9 mouse cellular contexts compared by ENCODE assay signal in genomic region chr7:24861913-24862312, GRCm38 (mm10). TPM values are rescaled to one million over a fixed set of nuclear protein-coding genes. Genes with fewer than 3 reads are reported as not detected.
DNase-seq lines count a peak whose midpoint lies in the region; ATAC-seq and TF ChIP-seq lines count a peak whose summit lies in the region.
"Had no signal": no experiment of that assay in that cellular context is flagged by ENCODE, and none has a peak within 500 bp of the region (broad histone marks: within the 10 kb centered on the region; RNA-seq: fewer than 3 reads in every experiment).

Gm9844 (plus strand) TSS chr7:24862213.

- no peaks in the 10 kb centered on the region for H3K4me1 ChIP-seq in lung, embryonic 14.5 days (ENCODE audit: insufficient read depth)
- H3K4me1 ChIP-seq in embryonic facial prominence, embryonic 13.5 days = no peaks in the 10 kb centered on the region
- H3K4me1 ChIP-seq in cerebellum, adult 2 months (ENCODE audit: control insufficient read depth, insufficient read depth, low read length) = no peaks in the 10 kb centered on the region

- no peak for TF ChIP-seq CTCF in lung, embryonic 14.5 days (IDR thresholded peaks at IDR 0.05; ENCODE audit: low read depth)
- no peak for TF ChIP-seq CTCF in cerebellum, adult 2 months (IDR thresholded peaks at IDR 0.05; ENCODE audit: borderline replicate concordance, insufficient read depth, low read depth, low read length)

- H3K36me3 ChIP-seq in lung, embryonic 14.5 days (ENCODE audit: insufficient read depth) = no peaks in the 10 kb centered on the region
- H3K36me3 ChIP-seq in embryonic facial prominence, embryonic 13.5 days = no peaks in the 10 kb centered on the region
- no peaks in the 10 kb centered on the region for H3K36me3 ChIP-seq in myocyte (ENCODE audit: control insufficient read depth, insufficient read depth)

- H3ac ChIP-seq in myocyte (ENCODE audit: control insufficient read depth, insufficient read length) = no peak within 1 kb of the TSS

- no peak for ATAC-seq in lung, embryonic 14.5 days (ENCODE audit: insufficient read depth)
- no peak for ATAC-seq in embryonic facial prominence, embryonic 13.5 days (ENCODE audit: insufficient number of reproducible peaks, insufficient read depth, low FRiP score, low TSS enrichment, low read depth)
- no peak for ATAC-seq in inflammation-experienced regulatory T-cells, adult 6 months

- no peak for TF ChIP-seq POLR2A in myocyte (IDR thresholded peaks at IDR 0.05; ENCODE audit: insufficient read length, low read depth)
- no peak for TF ChIP-seq POLR2A in cerebellum, adult 2 months (IDR thresholded peaks at IDR 0.05; ENCODE audit: borderline replicate concordance, insufficient read depth, low read length)

- H3K4me2 ChIP-seq in lung, embryonic 14.5 days = no peak within 1 kb of the TSS
- H3K4me2 ChIP-seq in embryonic facial prominence, embryonic 13.5 days = no peak within 1 kb of the TSS
- H3K4me2 ChIP-seq in myocyte (ENCODE audit: low read depth) = no peak within 1 kb of the TSS

- H3K9me3 ChIP-seq in lung, embryonic 14.5 days (ENCODE audit: low read depth, low read length) = no peaks in the 10 kb centered on the region
- H3K9me3 ChIP-seq in embryonic facial prominence, embryonic 13.5 days = no peaks in the 10 kb centered on the region

- no peak within 1 kb of the TSS for H3K27ac ChIP-seq in lung, embryonic 14.5 days (ENCODE audit: low read depth)
- H3K27ac ChIP-seq in embryonic facial prominence, embryonic 13.5 days = no peak within 1 kb of the TSS
- no peak within 1 kb of the TSS for H3K27ac ChIP-seq in cerebellum, adult 2 months (ENCODE audit: insufficient read depth, low read length)

- WGBS in lung, embryonic 14.5 days = 78% methylated on average over 7 of the region's 7 CpGs
- 88% methylated on average over 7 of the region's 7 CpGs for WGBS in embryonic facial prominence, embryonic 13.5 days
- 89% methylated on average over 7 of the region's 7 CpGs for WGBS in cerebellum, adult 2 months

- H3K79me2 ChIP-seq in myocyte (ENCODE audit: control insufficient read depth, insufficient read depth) = no peaks in the 10 kb centered on the region

- DNase-seq in lung, embryonic 14.5 days = no peak
- no peak for DNase-seq in lung, postnatal 4 days
- DNase-seq in cerebellum, adult 2 months = no peak
- no peak for DNase-seq in adrenal gland, postnatal 36 days
- no peak for DNase-seq in testis, postnatal 14 days (ENCODE audit: low spot score)
- DNase-seq: kidney, adult 18-20 months had no signal

- no peak within 1 kb of the TSS for H3K9ac ChIP-seq in lung, embryonic 14.5 days
- no peak within 1 kb of the TSS for H3K9ac ChIP-seq in embryonic facial prominence, embryonic 13.5 days

- no peaks in the 10 kb centered on the region for H3K27me3 ChIP-seq in lung, embryonic 14.5 days (ENCODE audit: insufficient read depth, low read length)
- no peaks in the 10 kb centered on the region for H3K27me3 ChIP-seq in embryonic facial prominence, embryonic 13.5 days
- peaks cover 13% of the 10 kb centered on the region for H3K27me3 ChIP-seq in myocyte (ENCODE audit: control insufficient read depth, insufficient read depth, insufficient read length)
- H3K27me3 ChIP-seq in cerebellum, adult 2 months (ENCODE audit: control insufficient read depth, insufficient read depth, low read length) = no peaks in the 10 kb centered on the region

- H3K4me3 ChIP-seq in lung, embryonic 14.5 days (ENCODE audit: low read depth, low read length) = no peak within 1 kb of the TSS
- H3K4me3 ChIP-seq in embryonic facial prominence, embryonic 13.5 days = no peak within 1 kb of the TSS
- no peak within 1 kb of the TSS for H3K4me3 ChIP-seq in myocyte
- no peak within 1 kb of the TSS for H3K4me3 ChIP-seq in cerebellum, adult 2 months (replicated peaks; ENCODE audit: insufficient read depth, low read depth, low read length)

TF ChIP-seq in myocyte, 11 proteins besides CTCF, POLR2A, EP300 and RAD21:
- TF ChIP-seq MAX (IDR thresholded peaks at IDR 0.05; ENCODE audit: low read depth) = no peak
- no peak for TF ChIP-seq TCF3 (IDR thresholded peaks at IDR 0.05; ENCODE audit: insufficient read length, low read depth)

RNA-seq across cellular contexts. Expression of gene Gm9844, which starts in this region (rescaled TPM):
- polyA plus RNA-seq in lung, embryonic 14.5 days (2014; fragmentation: Nextera tagmentation; extraction: Ambion mirVana) = 23.5 and 25.5 TPM in 2 replicates
- 19.6 and 35.1 TPM in 2 replicates for polyA plus RNA-seq in embryonic facial prominence, embryonic 13.5 days (2015; fragmentation: Nextera tagmentation; extraction: Ambion mirVana)
- 10 to 100 TPM; 14.1 to 61.2 (median 46.0) TPM for polyA plus RNA-seq in inflammation-experienced regulatory T-cells, adult 6 months (2017; shearing (Covaris generic))
- 79.9 TPM for polyA plus RNA-seq in myocyte (2012; fragmentation: generic; extraction: Trizol)
- 4.8 and 6.4 TPM in 2 replicates for polyA plus RNA-seq in cerebellum, adult 2 months (2012; rRNA removed)
- not detected for total RNA-seq in adrenal gland, postnatal 36 days (2021)
